Mouse (Mus musculus) adrenal gland, postnatal 4 days (tissue): ENCODE data around the gene Slc8a1. TPM values are rescaled to one million over a fixed set of nuclear protein-coding genes. Genes with fewer than 3 reads are reported as not detected.

Experiments
- DNase-seq, 2 experiments: peaks; one replicate each; pipeline ENCODE4 v3.0.0; 2021 to 2022; ENCODE audit warnings: low spot score in 2 of 2, mixed read lengths in 2 of 2
- total RNA-seq, 2 experiments: library from RNA; stranded (reverse); gene quantifications; 2 replicates each; pipeline ENCODE4 v1.2.3; 2021

Slc8a1 gene
- total RNA-seq, 2 experiments from 2014 or later, result 36.4 to 50.1 TPM

- DNase-seq, result peak; percentile 40 to 43
Observed at GRCm38 (mm10) chr17:81669816-81670691, 68.1 kb downstream of the Slc8a1 start.

DNA sequence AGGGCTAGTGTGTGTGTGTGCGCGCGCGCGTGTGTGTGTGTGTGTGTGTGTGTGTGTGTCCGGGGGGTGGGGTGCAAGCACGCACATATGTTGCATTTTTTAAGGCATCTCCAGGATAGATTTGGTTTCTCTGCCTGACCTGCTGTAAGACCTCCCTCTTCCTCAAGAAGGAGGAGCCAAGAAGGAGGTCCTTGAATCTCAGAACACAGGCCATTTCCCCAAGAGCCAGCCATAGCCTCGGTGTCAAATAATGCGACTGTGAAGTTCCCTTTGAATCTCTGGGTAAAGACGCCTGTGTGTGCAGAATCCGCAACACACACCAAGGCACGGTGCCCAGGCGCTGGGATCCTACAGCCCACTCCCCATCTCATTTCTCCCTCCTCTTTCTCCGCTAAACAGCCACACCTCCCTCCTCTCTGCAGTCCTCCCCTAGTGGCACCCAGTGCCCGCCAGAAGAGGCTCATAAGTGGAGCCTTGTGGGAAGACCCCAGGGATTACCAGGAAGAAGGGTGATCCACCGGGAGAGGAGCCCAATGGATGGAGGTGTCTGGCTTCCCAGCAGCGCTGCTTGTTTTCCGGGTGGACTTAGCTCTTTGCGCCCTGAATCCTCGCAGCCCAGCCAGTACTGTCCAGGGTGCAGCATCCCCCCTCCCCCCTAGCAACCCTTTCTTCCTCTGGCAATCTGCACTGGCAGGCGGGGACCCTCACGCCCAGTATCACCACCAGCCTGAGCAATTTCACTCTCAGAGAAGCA, 68.9 kb downstream of the Slc8a1 start:
- no peak for DNase-seq

DNA sequence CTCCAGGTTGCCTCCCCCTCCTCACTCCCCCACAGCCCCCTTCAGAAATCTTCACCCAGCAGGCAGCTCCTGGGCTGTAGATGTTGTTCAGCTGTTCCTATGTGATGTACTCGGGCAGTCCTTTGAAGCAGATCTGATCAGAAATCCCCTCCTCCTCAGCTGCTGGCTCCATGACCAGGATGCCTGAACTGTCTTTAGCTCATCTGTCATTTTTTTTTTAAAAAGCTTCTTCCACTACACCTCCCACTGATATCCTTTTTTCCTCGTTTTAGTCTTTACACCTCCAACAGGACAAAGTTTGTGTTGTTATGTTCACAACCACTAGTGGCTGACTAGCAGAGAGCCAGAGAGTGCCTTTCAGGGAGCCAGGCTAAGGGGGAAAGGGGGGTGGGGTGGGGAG, 69.7 kb downstream of the Slc8a1 start:
- DNase-seq, result no peak

- DNase-seq, result no peak
Observed at GRCm38 (mm10) chr17:81667935-81668334, 70.2 kb downstream of the Slc8a1 start.

DNA sequence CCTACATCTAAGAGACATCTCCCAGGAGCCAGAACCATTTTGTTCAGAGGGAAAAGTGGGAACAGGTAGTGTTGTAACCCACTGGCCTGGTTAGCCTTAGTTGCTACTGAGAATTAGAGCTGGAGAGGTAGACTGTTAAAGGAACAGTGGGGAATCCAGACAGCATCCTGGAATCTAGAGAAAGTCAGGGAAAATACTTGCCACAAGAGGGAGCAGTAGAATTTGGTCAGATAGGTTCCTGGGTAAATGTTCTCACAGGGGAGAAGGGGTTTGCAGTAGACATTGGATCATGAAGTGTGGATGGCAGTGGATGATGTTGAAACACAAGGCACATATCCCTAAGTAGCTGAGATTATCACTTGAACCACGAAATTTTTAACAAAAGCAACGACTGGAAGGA, 71.6 kb downstream of the Slc8a1 start:
- DNase-seq, result no peak

- no peak for DNase-seq
Observed at GRCm38 (mm10) chr17:81664916-81665315, 73.3 kb downstream of the Slc8a1 start.

DNA sequence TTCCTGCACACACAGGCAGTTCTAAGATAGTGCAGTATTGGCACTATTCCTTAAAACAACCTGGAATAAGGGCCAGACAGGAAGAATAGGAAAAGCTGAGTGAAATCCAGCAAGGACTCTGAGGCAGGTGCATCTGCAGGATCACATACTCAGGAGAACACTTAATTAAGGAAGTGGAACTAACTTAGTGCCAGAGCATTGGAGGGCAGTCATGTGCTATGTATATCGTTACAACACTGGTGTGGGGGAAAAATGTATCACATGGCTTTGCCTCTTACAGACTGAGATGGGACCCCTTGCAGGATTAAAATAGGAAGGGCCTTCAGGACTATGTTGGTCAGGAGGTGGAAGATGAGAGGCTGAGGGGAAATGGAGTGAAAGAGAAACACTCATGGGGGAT, 80.3 kb downstream of the Slc8a1 start:
- DNase-seq, result no peak

GRCm38 (mm10) chr17:81654548-81654947, 83.6 kb downstream of the Slc8a1 start:
- no peak for DNase-seq

- no peak for DNase-seq
Observed at GRCm38 (mm10) chr17:81652958-81653357, 85.2 kb downstream of the Slc8a1 start.

DNA sequence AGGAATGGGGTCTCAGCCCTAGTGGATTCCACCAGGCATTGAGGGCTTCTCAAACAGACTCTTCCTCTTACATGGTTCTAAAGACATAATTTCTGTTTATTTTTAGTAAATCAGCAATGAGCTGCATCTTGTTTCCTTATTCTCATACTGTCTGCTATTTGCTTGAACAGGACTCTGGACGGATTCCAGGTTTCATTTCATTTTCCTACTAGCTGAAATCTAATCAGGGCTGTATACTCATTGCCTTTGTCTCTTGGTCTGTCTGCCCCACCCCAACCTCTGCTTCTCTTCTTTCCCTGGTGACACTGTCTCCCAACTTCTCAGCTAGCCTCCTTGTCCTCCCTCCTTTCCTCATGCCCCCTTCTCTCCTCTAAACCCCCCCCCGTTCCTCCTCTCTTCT, 101.4 kb downstream of the Slc8a1 start:
- DNase-seq, result no peak

- no peak for DNase-seq
Observed at GRCm38 (mm10) chr17:81630471-81630870, 107.7 kb downstream of the Slc8a1 start.

DNA sequence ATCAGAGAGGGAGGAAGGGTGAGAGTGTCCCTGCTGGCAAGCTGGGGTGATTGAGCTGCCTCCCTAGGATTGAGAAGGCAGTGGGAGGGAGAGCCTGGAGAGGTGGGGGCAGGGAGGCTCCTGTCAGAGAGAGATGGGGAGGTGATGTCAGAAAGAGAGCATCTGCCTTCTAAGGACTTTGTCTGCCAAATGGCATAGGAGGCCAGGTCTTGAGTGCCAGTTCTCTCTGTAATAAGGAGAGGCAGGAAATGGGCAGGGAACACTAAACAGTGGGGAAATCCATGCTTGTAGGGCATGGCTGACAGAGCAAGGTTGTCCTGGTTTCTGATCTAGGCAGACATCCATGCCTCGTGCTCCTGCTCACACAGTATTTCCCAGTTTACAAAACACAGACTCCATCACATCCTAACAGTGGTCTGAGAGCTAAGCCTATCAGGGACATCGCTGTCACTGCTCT, 117.0 kb downstream of the Slc8a1 start:
- no peak for DNase-seq

- no peak for DNase-seq
Observed at GRCm38 (mm10) chr17:81618461-81618860, 119.7 kb downstream of the Slc8a1 start.

GRCm38 (mm10) chr17:81616326-81616725, 121.9 kb downstream of the Slc8a1 start:
- no peak for DNase-seq

GRCm38 (mm10) chr17:81615391-81615790, 122.8 kb downstream of the Slc8a1 start:
- DNase-seq, result no peak

- DNase-seq, result no peak
Observed at GRCm38 (mm10) chr17:81607515-81607914, 130.7 kb downstream of the Slc8a1 start.

DNA sequence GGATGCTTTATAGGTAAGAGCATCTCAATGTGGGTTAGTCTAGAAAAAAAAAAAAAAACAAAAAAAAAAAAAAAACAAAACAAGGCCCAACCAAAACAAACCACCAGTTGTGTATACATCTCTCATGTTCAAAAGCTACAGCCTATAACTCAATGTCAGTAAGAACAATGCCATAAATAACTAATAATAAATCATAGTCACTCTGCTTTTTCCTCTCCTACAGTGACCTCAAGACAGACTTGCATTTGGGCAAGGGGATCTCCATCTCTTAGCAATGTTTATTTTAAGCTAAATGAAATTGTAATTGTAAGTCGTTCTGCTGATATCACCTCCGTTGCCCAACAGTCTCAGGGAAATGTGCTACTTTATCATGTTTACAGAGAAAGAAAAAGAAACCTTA, 132.1 kb downstream of the Slc8a1 start:
- DNase-seq, result no peak

- no peak for DNase-seq
Observed at GRCm38 (mm10) chr17:81605219-81605660, 132.9 kb downstream of the Slc8a1 start.

- no peak for DNase-seq
Observed at GRCm38 (mm10) chr17:81599072-81599471, 139.1 kb downstream of the Slc8a1 start.

GRCm38 (mm10) chr17:81589791-81590190, 148.4 kb downstream of the Slc8a1 start:
- DNase-seq, result no peak

GRCm38 (mm10) chr17:81586759-81587158, 151.4 kb downstream of the Slc8a1 start:
- no peak for DNase-seq

DNA sequence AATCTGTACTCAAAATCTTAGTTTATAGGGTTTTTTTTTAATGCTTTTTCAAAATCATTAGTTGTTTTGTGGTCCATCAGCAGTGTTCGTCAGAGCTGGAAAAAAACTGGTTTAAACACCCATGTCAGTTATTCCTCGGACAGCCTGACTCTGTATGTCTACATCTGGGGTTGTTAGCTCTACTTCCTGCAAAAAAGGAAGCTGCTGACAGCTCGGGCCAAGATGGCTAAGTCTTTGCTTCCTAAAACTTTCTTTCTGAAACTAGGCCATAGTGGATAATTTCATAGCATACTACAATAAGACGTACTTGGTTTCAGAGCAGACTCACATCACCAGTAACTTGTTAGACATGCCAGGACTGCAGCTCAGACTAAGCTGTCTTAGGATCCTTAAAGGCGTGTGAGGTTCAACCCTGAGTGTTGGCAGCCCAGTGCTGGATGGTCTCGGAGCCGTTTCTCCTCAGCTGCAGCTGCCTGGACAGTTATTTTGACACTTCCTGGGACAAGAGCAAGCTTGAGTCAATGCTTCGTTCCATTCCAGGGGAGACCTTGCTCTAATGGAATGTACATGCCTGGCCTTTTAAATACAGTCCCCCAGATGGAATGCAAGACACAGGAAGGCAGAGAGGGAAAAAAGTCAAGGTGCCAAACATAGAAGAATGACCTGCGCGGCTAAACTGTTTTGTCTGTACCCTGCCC, 158.3 kb downstream of the Slc8a1 start:
- DNase-seq, result no peak
